Mouse (Mus musculus) ES-E14 (cell line): ENCODE results near the gene Zmiz1. TPM values are rescaled to one million over a fixed set of nuclear protein-coding genes. Genes with fewer than 3 reads are reported as not detected.

ENCODE experiments used
- DNase-seq: peaks from one replicate; pipeline ENCODE4 v3.0.0-alpha.2; 2013; ENCODE audit warnings: low read depth, low spot score
- H3K27ac ChIP-seq: 2 replicates; pipeline ENCODE4 v1.5.1; 2012; ENCODE audit warnings: low read depth, mild to moderate bottlenecking, low read length, moderate library complexity, mixed read lengths; ENCODE audit not compliant: poor library complexity, insufficient read depth, severe bottlenecking
- H3K36me3 ChIP-seq: 2 replicates; pipeline ENCODE4 v1.6.1; 2012; ENCODE audit warnings: mild to moderate bottlenecking, low read length, moderate library complexity, mixed read lengths; ENCODE audit not compliant: control insufficient read depth, poor library complexity, insufficient read depth, severe bottlenecking
- H3K4me1 ChIP-seq, 2 experiments: fragments of 150-350 bp in 1 of 2; sonication (generic) in 1 of 2; 2 replicates each; pipeline ENCODE4 v1.6.1; 2012; ENCODE audit warnings: low read length in 2 of 2, mild to moderate bottlenecking in 1 of 2, mixed read lengths in 1 of 2; ENCODE audit not compliant: control insufficient read depth in 2 of 2, insufficient read depth in 2 of 2, poor library complexity in 1 of 2
- H3K4me3 ChIP-seq, 2 experiments: fragments of 150-350 bp in 1 of 2; sonication (generic) in 1 of 2; 2 replicates each; pipeline ENCODE4 v1.5.1; 2012; ENCODE audit warnings: low read length in 2 of 2, low read depth in 1 of 2, mild to moderate bottlenecking in 1 of 2, mixed read lengths in 1 of 2; ENCODE audit not compliant: insufficient read depth in 1 of 2, poor library complexity in 1 of 2, severe bottlenecking in 1 of 2
- H3K9ac ChIP-seq: 2 replicates; pipeline ENCODE4 v1.6.1; 2012; ENCODE audit warnings: low read depth, mild to moderate bottlenecking, low read length, mixed read lengths; ENCODE audit not compliant: poor library complexity, insufficient read depth, severe bottlenecking
- H3K9me3 ChIP-seq: fragments of 150-350 bp; sonication (generic); 2 replicates; pipeline ENCODE4 v1.6.1; 2012; ENCODE audit warnings: low read depth, mild to moderate bottlenecking, low read length; ENCODE audit not compliant: control insufficient read depth, insufficient read depth
- CHD2 ChIP-seq: IDR thresholded peaks from 2 replicates; pipeline ENCODE4 v1.6.1; 2014; ENCODE audit warnings: mild to moderate bottlenecking, low read depth, low read length, inconsistent platforms
- HCFC1 ChIP-seq: IDR thresholded peaks from 2 replicates; pipeline ENCODE4 v1.6.1; 2012; ENCODE audit warnings: low read length, inconsistent platforms, borderline replicate concordance; ENCODE audit not compliant: insufficient read depth
- MAFK ChIP-seq: IDR thresholded peaks from 2 replicates; pipeline ENCODE4 v1.6.1; 2014; ENCODE audit warnings: mild to moderate bottlenecking, low read depth, low read length, inconsistent platforms; ENCODE audit not compliant: insufficient read depth
- ZC3H11A ChIP-seq: IDR thresholded peaks from 2 replicates; pipeline ENCODE4 v1.6.1; 2012; ENCODE audit warnings: low read depth, mild to moderate bottlenecking, inconsistent platforms, low read length, borderline replicate concordance
- ZNF384 ChIP-seq: IDR thresholded peaks from 2 replicates; pipeline ENCODE4 v1.6.1; 2012; ENCODE audit warnings: low read depth, low read length, inconsistent platforms
- in situ Hi-C, 2 experiments: fragments of 600-800 bp; cut with MboI; formaldehyde crosslinking; loops; one replicate each; pipeline ENCODE4 v1.15.1; 2025; ENCODE audit warnings: low sequenced_read_pairs in 2 of 2, inconsistent platforms in 1 of 2; ENCODE audit not compliant: unreplicated experiment in 2 of 2
- total RNA-seq: library from RNA; depleted of rRNA; stranded (reverse); fragments of 300-350 nt; gene quantifications from 2 replicates; pipeline ENCODE4 v1.2.3, GENCODE M21; 2012

Gene Zmiz1
- total RNA-seq, 1 experiment, result 16.9 TPM

DNA sequence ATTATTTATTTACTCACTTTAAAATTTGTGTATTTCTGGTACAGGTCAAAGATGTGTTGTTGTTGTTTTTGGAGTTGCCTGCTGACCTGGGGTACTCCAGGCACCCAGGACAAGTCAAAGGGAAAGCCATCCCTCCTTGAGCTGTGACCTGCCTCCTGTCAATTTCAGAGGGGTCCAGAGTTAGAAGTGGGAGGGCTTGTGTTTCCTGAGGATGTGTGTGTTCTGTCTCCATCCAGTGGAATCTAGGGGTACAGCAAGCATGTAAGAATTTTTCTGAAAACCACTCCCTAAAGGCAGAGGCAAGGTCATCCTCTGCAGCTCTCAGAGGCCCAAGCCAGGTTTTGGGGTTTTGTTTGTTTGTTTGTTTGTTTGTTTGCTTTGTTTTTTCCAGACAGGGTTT, 243.0 kb downstream of the Zmiz1 start:
- Histone ChIP-seq H3K4me3 (no peak overlapping the region), H3K4me1 (no peaks in the 10 kb centered on the region), H3K9me3 (no peaks in the 10 kb centered on the region), H3K9ac (no peak overlapping the region), H3K36me3 (peaks cover 23% of the 10 kb centered on the region), H3K27ac (no peak overlapping the region)
- TF ChIP-seq ZC3H11A (peak; percentile 55; the same call in 1 of the 2 replicates), MAFK (no peak)
- in situ Hi-C loops, result loop anchor here in 1 of 2 experiments (10.0 kb wide), 1 partner anchor 57 kb away; no protein-coding TSS in a partner anchor
- DNase-seq, result peak; percentile 47

DNA sequence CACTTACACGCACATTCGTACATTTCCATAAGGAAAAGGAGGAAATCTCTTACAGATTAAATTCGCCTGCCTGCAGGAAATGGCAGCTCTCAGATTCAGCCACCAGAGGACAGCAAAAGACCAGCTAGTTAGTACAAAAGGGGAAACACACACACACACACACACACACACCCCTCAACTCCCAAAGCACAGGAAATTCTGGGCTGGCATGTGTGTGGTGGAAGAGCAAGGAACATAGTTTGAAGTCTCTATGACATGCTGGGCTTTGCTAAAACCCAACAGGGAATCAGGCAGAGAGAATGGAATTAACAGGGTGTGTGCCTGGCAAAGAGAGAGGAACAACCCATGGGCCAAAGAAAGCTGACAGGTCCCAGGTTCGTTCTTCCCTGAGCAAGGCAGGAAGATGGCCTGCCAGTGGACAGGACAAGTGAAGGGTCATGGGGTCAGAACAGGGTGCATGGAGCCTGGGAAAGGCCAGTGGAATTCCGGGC, 248.8 kb downstream of the Zmiz1 start:
- no peak overlapping the region for H3K9ac ChIP-seq
- H3K36me3 ChIP-seq, result no peaks in the 10 kb centered on the region
- no peak for DNase-seq
- no peak overlapping the region for H3K27ac ChIP-seq
- no peak overlapping the region for H3K4me3 ChIP-seq
- peaks cover 0 to 9% of the 10 kb centered on the region in 2 experiments; a peak in 1 of 4 replicates for H3K4me1 ChIP-seq
- in situ Hi-C loops, result loop anchor here in 1 of 2 experiments (10.0 kb wide), 1 partner anchor 63 kb away; no protein-coding TSS in a partner anchor
- TF ChIP-seq ZC3H11A (peak; percentile 69; the same call in 1 of the 2 replicates), MAFK (no peak)
- H3K9me3 ChIP-seq, result no peaks in the 10 kb centered on the region

DNA sequence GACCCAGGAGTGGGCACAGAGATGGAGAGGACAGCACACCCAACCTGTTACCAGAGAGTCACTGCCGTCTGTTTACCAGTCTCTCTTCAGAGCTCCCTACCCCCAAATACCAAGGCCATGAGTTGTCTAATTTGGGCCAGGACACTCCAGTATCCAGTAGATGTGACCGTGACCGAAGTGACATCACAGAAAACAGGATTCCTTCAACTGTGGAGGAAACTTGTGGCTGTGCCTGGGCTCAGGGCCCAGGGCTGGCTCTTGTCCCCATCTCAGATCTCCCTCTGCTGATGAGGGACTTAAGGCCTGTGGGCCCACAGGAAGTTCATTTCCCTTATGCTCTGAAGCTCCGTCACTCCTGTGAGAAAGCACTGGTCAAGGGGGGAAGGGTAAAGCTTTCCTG, 249.5 kb downstream of the Zmiz1 start:
- TF ChIP-seq ZNF384 (no peak), MAFK (no peak), ZC3H11A (no peak), CHD2 (no peak), HCFC1 (no peak)
- in situ Hi-C loops, result loop anchor here in 1 of 2 experiments (10.0 kb wide), 1 partner anchor 64 kb away; no protein-coding TSS in a partner anchor
- no peaks in the 10 kb centered on the region for H3K36me3 ChIP-seq
- no peak for DNase-seq
- no peak overlapping the region for H3K9ac ChIP-seq
- H3K4me1 ChIP-seq, result peaks cover 0 to 9% of the 10 kb centered on the region in 2 experiments; a peak in 1 of 4 replicates
- no peak overlapping the region for H3K27ac ChIP-seq
- no peaks in the 10 kb centered on the region for H3K9me3 ChIP-seq
- no peak overlapping the region for H3K4me3 ChIP-seq

DNA sequence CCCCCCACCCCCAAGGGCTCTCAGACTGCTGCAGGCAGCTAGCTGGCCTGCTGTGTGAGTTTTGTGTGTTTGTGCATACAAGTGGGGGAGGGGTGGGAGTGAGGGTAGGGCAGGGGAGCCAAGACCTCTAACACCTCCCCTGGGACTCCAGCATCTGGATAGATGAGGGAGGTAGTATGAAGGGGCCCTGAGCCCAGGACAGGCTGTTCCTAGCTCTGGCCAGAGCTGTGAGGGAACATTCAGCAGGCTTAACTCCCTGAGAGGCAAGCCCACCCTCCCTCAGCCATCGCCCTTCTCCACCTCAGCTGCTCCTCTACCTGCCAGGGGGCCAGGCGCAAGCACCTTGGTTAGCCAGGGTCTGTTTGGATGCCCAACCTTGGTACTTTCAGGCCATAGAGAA, 249.9 kb downstream of the Zmiz1 start:
- H3K27ac ChIP-seq, result no peak overlapping the region
- in situ Hi-C loops, result loop anchor here in 1 of 2 experiments (10.0 kb wide), 1 partner anchor 64 kb away; no protein-coding TSS in a partner anchor
- H3K36me3 ChIP-seq, result no peaks in the 10 kb centered on the region
- H3K9me3 ChIP-seq, result no peaks in the 10 kb centered on the region
- no peak for TF ChIP-seq ZC3H11A
- no peak for TF ChIP-seq HCFC1
- no peak for TF ChIP-seq ZNF384
- TF ChIP-seq CHD2, result no peak
- TF ChIP-seq MAFK, result no peak
- H3K4me3 ChIP-seq, result no peak overlapping the region
- H3K9ac ChIP-seq, result no peak overlapping the region
- H3K4me1 ChIP-seq, result peaks cover 0 to 9% of the 10 kb centered on the region in 2 experiments; a peak in 1 of 4 replicates
- no peak for DNase-seq

DNA sequence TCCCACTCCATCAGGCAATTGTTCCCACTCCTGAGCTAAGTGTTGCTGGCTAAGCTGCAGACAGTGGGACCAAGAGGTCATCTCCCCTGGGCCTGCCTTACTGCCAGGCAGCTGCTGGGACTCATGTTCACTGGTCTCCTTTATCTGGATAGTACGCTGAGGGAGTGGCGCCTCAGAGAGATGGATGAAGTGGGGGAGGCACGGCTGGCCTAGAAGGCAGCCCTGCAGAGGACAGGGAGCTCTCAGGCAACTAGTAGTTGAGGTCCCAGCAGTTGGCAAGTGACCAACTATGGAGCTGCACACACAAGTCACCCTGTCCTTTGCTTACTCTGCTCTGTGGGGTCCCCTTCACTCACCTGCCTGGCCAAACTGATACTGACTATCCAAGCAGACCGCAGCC, 251.1 kb downstream of the Zmiz1 start:
- H3K9ac ChIP-seq, result no peak overlapping the region
- H3K4me3 ChIP-seq, result no peak overlapping the region
- no peak for DNase-seq
- no peaks in the 10 kb centered on the region for H3K9me3 ChIP-seq
- in situ Hi-C loops, result no loop called here
- no peak overlapping the region for H3K27ac ChIP-seq
- H3K36me3 ChIP-seq, result peaks cover 3% of the 10 kb centered on the region; the same call in 1 of the 2 replicates
- H3K4me1 ChIP-seq, result peaks cover 0 to 9% of the 10 kb centered on the region in 2 experiments; a peak in 1 of 4 replicates
- TF ChIP-seq HCFC1, result no peak
- no peak for TF ChIP-seq ZC3H11A
- TF ChIP-seq CHD2, result no peak
- TF ChIP-seq MAFK, result no peak
- no peak for TF ChIP-seq ZNF384
